Mouse (Mus musculus) megakaryocyte, adult 5-6 weeks (primary cell): ENCODE results near the gene Dolpp1. TPM values are rescaled to one million over a fixed set of nuclear protein-coding genes. Genes with fewer than 3 reads are reported as not detected.

Experiments
- ATAC-seq: 2 replicates; pipeline ENCODE4 v1.8.0; 2016; ENCODE audit warnings: mild to moderate bottlenecking, inconsistent platforms; ENCODE audit not compliant: poor library complexity, severe bottlenecking
- total RNA-seq, 2 experiments: library from RNA; stranded (forward) in 1 of 2; stranded (reverse) in 1 of 2; fragments of 153-499, 151-499 nt in 1 of 2; fragments of 221-1000, 200-1000 nt in 1 of 2; gene quantifications; 2 replicates each; pipeline versions ENCODE4 v1.2.3 to v1.2.4; 2015 to 2017

Gene Dolpp1
- total RNA-seq, 2 experiments from 2014 or later: 5.3 to 11.5 TPM

- no peak for ATAC-seq
These were observed 16.2 kb upstream of the Dolpp1 start for GRCm38 (mm10) chr2:30375893-30376292.

- ATAC-seq: no peak
These were observed 14.3 kb upstream of the Dolpp1 start for GRCm38 (mm10) chr2:30377721-30378120.

GRCm38 (mm10) chr2:30379307-30379706 is 12.7 kb upstream of the Dolpp1 start:
- ATAC-seq: no peak

- ATAC-seq: no peak
These were observed 11.3 kb upstream of the Dolpp1 start for GRCm38 (mm10) chr2:30380564-30381376.

GRCm38 (mm10) chr2:30381377-30381725 is 10.7 kb upstream of the Dolpp1 start:
- no peak for ATAC-seq

- no peak for ATAC-seq
These were observed 7.2 kb upstream of the Dolpp1 start for GRCm38 (mm10) chr2:30384814-30385213.

GRCm38 (mm10) chr2:30385591-30385990 is 6.5 kb upstream of the Dolpp1 start:
- ATAC-seq: no peak

GRCm38 (mm10) chr2:30386913-30387312 is 5.1 kb upstream of the Dolpp1 start:
- no peak for ATAC-seq

GRCm38 (mm10) chr2:30389000-30389399 is 3.1 kb upstream of the Dolpp1 start:
- ATAC-seq: no peak

- peak; percentile 11; the same call in 1 of the 2 replicates for ATAC-seq
These were observed 719 bp downstream of the Dolpp1 start for GRCm38 (mm10) chr2:30392577-30393369.

- no peak for ATAC-seq
These were observed 1.3 kb downstream of the Dolpp1 start for GRCm38 (mm10) chr2:30393370-30393656.

- no peak for ATAC-seq
These were observed 3.7 kb downstream of the Dolpp1 start for GRCm38 (mm10) chr2:30395757-30396156.

GRCm38 (mm10) chr2:30396246-30396645 is 4.2 kb downstream of the Dolpp1 start:
- no peak for ATAC-seq

GRCm38 (mm10) chr2:30397986-30398512 is 6.0 kb downstream of the Dolpp1 start:
- ATAC-seq: no peak

GRCm38 (mm10) chr2:30399191-30400171 is 7.4 kb downstream of the Dolpp1 start:
- ATAC-seq: no peak

- ATAC-seq: no peak
These were observed 9.5 kb downstream of the Dolpp1 start for GRCm38 (mm10) chr2:30401581-30401980.

- ATAC-seq: no peak
These were observed 10.3 kb downstream of the Dolpp1 start for GRCm38 (mm10) chr2:30402351-30402826.

- ATAC-seq: no peak
These were observed 10.8 kb downstream of the Dolpp1 start for GRCm38 (mm10) chr2:30402843-30403242.

GRCm38 (mm10) chr2:30403870-30404269 is 11.8 kb downstream of the Dolpp1 start:
- ATAC-seq: no peak

- ATAC-seq: peak; percentile 27; the same call in 1 of the 2 replicates
These were observed 15.2 kb downstream of the Dolpp1 start for GRCm38 (mm10) chr2:30407221-30407620.

GRCm38 (mm10) chr2:30407778-30408177 is 15.7 kb downstream of the Dolpp1 start:
- ATAC-seq: no peak
